Mouse (Mus musculus) adrenal gland, adult 10 weeks (tissue): ENCODE data around the gene Ddx59. TPM values are rescaled to one million over a fixed set of nuclear protein-coding genes. Genes with fewer than 3 reads are reported as not detected.

Experiments used
- polyA plus RNA-seq: library from polyadenylated mRNA; stranded (reverse); fragments of 350-450 nt; fragmentation: Illumina TruSeq; extraction: RNeasy Lipid Tissue Mini Kit (QIAGEN cat#74804); gene quantifications from one replicate; pipeline ENCODE4 v1.2.3, GENCODE M21; 2014; ENCODE audit warnings: low read depth, low replicate concordance

Gene Ddx59
- 4.7 TPM for polyA plus RNA-seq

GRCm38 (mm10) chr1:136414798-136415755 is at the start of gene Ddx59:
TSS of gene Ddx59 (plus strand) at chr1:136415271.

GRCm38 (mm10) chr1:136466143-136466811 is 51.2 kb downstream of the Ddx59 start, which contains the start of gene Kif14:
TSS of gene Kif14 (plus strand) at chr1:136466343.

Other genes starting within 250 kb of the Ddx59 start
- gene Mroh3, start 202.4 kb upstream of the Ddx59 start, polyA plus RNA-seq = not detected
- not detected for gene Inava, start 181.0 kb upstream of the Ddx59 start, polyA plus RNA-seq
- not detected for gene Gpr25, start 154.4 kb upstream of the Ddx59 start, polyA plus RNA-seq
- gene Camsap2, start 69.2 kb upstream of the Ddx59 start, polyA plus RNA-seq = 84.3 TPM
- gene Kif14, start 51.1 kb downstream of the Ddx59 start, polyA plus RNA-seq = 0.76 TPM
- gene Zfp281, start 209.6 kb downstream of the Ddx59 start, polyA plus RNA-seq = 51.8 TPM